Mouse (Mus musculus) splenic B cell, adult 2 months (primary cell): ENCODE measurements around the gene Cdt1.

Experiments
- DNase-seq: peaks from one replicate; pipeline ENCODE4 v3.0.0-alpha.2; 2011; ENCODE audit warnings: low read depth, low spot score
- H3K27me3 ChIP-seq: 2 replicates; pipeline ENCODE4 v1.6.1; 2012; ENCODE audit warnings: mild to moderate bottlenecking, low read length, moderate library complexity, mixed read lengths; ENCODE audit not compliant: control insufficient read depth, poor library complexity, insufficient read depth, severe bottlenecking
- H3K36me3 ChIP-seq: 2 replicates; pipeline ENCODE4 v1.6.1; 2012; ENCODE audit warnings: mild to moderate bottlenecking, low read length, moderate library complexity, mixed read lengths; ENCODE audit not compliant: control insufficient read depth, poor library complexity, insufficient read depth, severe bottlenecking

Gene Cdt1

DNA sequence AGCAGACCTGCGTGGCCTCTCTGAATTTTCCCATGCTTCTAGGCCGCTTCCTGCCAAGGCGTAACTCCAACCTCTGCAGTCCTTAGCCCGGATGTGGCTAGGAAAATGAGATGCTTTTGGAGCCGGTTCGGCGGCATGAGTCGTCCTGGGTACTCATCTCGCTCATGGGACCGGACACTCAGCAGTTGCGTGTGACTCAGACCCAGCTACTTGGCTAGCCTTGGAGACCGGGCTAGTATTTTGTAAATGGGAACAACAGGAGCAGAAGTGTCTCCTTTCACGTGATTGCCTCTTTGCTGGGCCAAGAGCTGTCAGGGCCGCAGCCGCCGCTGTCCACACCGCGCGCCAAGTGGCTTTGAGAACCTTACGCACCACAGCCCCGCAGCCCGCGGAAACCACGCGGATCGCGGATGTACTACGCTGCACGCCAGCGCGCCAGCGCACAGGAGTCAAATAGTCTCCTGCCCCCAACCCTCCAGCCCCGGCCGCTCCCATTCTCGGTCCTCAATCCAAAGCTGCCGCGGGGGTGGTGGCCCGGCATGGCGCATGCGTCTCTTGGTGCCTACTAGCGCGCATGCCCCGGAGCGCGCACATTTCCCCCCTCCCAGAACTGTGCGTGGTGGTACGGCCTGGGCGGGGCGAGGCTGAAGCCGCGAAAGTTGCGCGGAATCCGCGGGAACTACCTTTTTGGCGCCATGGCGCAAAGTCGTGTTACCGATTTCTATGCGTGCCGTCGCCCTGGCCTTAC lies at the start of gene Cdt1:
Gene Cdt1, plus strand, starts transcription at position 655 of the 748 bp plus-strand sequence.
- Histone ChIP-seq H3K36me3 (peaks cover 7% of the 10 kb centered on the region; the same call in 1 of the 2 replicates), H3K27me3 (no peaks in the 10 kb centered on the region)
- DNase-seq: peak; percentile 97

DNA sequence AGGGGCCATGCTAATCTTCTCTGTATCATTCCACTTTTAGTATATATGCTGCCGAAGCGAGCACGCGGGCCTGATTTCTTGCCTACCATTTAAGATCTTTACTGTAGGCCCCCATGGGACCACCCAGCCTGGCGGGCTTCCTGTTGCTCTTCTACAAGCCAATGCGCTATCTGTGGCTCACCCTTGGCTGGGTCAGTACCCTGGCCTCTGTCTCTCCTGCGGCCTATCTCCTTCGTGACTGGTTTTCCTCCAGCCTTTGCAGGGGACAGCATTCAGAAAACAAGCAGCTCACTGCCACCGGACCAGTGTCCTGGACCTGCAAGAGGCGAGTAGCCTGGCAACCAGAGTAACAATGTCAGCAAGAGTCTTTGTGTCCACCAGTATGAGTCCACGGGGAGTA lies 47.2 kb upstream of the Cdt1 start:
- DNase-seq: no peak
- no peaks in the 10 kb centered on the region for H3K36me3 ChIP-seq
- no peaks in the 10 kb centered on the region for H3K27me3 ChIP-seq

DNA sequence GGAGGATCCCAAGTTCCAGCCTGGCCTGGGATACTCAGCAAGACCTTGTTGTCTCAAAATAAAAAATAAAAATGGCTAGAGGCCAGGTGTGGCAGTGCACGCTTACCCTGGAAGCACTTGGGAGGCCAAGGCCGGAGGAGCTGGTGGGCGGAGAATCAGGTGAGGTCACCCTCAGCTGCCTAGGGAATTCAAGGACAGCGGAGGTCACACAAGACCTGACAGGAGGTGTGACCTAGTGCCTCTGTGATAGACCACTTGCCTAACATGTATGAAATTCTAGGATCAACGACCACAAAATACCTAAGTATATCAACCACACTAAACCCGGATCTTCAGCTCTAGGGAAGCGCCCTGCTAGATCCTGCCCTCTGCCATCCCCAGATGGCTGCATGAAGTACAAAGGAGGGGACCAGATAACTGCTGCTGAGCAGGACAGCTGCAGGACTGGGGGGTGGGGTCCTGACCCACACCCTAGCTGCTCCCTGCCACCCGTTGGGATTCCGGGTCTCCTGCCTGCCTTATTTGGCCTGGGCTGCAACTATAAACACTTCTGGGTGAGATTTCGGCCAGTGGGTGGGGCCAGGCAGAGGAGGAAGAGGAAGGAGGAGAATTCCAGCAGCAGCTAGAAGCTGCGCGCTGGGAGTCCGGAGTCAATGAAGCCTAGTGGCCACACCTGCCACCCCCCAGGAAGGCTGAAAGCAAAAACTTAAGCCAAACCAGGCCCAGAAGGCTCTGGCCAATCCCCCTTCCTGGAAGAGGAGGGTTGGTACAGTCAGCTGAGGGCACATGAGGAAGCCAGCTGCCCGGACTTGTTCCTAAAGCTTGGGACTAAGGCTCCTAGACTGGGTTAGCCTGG lies 44.8 kb upstream of the Cdt1 start:
- no peak for DNase-seq
- no peaks in the 10 kb centered on the region for H3K27me3 ChIP-seq
- no peaks in the 10 kb centered on the region; the same call in 1 of the 2 replicates for H3K36me3 ChIP-seq

DNA sequence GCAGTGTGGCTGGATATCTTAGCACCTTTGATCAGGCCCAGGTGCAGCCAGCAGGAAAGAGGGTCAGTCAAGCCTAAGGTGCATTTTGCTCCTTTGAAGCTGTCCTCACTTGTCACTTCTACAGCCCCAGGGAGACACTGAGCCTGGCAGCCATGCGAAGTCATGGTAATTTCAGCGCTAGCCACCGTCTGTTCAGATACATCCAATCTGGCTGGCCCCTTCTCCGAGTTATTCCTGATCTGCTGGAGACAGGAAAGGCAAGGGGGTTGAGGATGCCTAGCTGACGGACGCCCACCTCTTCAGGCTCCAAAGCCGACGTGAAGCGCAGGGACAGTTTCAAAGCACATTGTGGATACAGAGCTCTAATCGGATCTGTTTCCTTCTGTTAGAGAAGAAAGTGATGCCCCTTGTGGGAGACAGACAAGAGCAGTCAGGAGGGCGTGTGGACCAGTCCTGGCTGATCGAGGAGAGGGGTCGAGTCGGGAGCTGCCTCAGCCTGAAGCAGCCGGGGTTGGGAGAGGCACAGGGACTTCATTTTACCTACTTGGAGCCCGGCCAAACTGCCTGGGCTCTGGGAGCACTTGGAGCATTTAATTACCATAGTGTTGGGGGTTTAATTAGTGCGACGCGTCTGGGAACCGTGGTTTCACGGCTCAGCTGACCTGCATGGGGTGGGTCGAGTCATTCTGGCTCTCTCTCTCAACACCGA lies 44.0 kb upstream of the Cdt1 start:
- no peak for DNase-seq
- Histone ChIP-seq H3K36me3 (no peaks in the 10 kb centered on the region; the same call in 1 of the 2 replicates), H3K27me3 (no peaks in the 10 kb centered on the region)

DNA sequence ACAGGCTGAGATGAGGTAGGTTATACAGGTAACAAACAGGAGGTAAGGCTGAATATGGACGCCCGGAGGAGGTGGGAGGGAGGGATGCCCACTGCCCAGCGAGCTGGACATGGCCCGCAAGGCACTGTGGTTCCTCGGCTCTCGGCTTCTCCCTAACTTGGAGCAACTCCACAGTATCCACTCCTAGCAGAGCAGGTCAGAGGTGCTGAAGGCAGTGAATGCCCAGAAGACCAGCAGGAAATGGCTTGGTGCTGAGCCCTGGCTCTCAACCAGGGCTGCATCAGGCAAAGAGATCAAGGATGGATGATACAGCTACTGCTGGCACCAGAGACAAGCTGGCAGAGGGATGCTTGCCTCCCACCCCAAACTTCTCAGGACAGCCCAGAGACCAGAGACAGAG lies 43.3 kb upstream of the Cdt1 start:
- Histone ChIP-seq H3K36me3 (no peaks in the 10 kb centered on the region; the same call in 1 of the 2 replicates), H3K27me3 (no peaks in the 10 kb centered on the region)
- no peak for DNase-seq

DNA sequence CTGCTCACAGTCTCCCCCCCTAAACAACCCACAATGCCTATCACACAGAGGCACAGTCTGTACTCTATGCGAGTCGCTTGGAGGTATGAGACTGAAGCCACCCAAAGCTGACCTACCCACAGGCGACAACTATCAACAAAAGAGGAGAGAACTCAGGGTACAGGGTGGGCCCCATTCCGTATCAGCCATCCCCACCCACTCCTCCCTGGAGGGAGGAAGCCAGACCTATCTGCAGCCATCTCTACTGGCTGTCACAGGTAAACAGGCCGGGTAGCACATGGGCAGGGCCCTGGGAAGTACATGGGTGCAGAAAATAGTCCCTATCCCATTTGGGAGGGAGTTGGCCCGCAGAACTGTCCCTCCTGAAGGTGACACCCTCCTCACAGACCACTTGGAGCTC lies 42.8 kb upstream of the Cdt1 start:
- H3K36me3 ChIP-seq: no peaks in the 10 kb centered on the region; the same call in 1 of the 2 replicates
- no peak for DNase-seq
- H3K27me3 ChIP-seq: no peaks in the 10 kb centered on the region

DNA sequence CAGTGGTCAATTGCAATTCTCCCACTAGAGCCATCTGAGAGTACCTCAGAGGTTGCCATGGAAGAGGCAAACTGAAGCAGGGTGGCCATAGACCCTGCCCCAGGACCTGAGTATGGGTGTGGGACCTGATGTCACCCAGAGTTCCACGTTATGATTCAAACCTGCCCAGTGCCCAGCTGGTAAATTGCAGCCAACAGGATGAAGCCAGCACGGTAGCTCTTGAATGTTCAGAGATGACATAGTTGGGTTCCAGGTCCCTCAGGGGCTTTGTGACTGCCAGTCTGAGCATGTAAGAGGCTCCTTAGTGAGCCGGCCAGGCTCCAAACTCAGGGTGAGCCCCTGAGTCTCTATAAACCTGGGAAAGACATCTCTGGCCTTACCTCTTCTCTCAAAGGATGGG lies 41.7 kb upstream of the Cdt1 start:
- DNase-seq: no peak
- Histone ChIP-seq H3K27me3 (no peaks in the 10 kb centered on the region), H3K36me3 (no peaks in the 10 kb centered on the region; the same call in 1 of the 2 replicates)

DNA sequence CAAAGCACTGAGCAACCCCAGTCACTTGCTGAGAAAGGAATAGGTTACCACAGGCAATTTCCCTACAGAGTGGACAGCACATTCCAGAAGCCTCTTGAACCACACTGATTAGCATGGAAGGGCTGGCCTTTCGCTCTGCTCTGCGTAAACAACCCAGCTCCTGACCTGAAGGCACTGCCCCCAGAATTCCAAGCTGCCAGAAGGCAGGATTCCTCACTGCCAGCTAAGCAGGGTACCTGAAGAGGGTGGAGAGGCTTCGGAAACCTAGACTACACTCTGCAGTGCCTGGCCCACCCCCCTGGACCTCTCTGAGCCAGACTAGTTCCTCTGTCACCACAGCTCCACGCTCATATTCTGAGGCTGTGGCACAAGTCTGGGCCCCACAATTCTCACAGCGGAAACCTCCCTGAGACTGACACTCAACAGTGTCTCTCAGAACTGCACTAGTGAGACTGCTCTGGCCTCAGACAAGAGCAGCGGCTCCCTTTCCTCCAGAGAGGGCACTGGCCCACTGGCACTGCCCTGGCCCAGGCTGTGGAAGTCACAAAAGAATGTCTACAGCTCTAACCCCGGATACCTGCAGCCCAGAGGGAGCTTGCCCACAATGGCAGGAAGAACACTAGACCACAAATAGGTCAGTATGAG lies 41.2 kb upstream of the Cdt1 start:
- no peak for DNase-seq
- no peaks in the 10 kb centered on the region; the same call in 1 of the 2 replicates for H3K36me3 ChIP-seq
- no peaks in the 10 kb centered on the region for H3K27me3 ChIP-seq

DNA sequence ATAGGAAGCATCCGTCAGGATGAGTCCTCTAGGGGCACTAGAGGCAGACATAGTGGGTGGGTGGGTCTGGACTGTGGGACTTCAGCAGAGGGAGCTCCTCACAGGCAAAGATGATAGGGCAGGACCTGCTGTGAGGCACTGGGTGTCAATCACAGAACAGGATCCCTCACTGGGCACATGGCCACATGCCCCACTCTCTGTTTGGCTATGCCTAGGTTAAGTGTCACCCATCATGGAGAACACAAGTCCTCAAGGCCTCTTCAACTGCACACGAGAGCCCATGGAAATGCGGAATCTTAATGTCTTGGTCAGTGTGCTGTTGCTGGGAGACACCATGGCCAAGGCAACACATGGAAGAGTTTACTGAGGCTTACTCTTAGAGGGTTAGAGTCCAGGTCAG lies 39.9 kb upstream of the Cdt1 start:
- H3K27me3 ChIP-seq: no peaks in the 10 kb centered on the region
- H3K36me3 ChIP-seq: no peaks in the 10 kb centered on the region; the same call in 1 of the 2 replicates
- DNase-seq: no peak

DNA sequence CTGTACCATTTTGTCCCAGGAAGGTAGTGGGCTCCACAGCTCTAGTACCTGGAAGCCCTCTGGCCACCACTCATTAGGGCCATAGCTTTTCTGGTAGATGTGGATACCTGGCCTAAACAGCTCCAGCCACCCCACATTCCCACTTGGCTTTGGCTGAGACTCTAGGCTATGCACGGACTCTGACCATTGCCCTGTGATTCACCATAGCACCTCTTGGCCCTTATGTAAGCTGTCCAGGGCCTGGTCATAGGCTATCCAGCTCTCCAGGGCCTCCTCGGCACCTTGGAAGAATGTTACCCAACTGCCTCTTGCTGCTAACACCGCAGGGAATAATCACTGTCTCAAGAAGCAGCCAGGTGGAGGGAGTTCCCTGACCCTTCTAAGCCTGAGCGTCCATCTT lies 38.7 kb upstream of the Cdt1 start:
- no peaks in the 10 kb centered on the region for H3K27me3 ChIP-seq
- no peak for DNase-seq

DNA sequence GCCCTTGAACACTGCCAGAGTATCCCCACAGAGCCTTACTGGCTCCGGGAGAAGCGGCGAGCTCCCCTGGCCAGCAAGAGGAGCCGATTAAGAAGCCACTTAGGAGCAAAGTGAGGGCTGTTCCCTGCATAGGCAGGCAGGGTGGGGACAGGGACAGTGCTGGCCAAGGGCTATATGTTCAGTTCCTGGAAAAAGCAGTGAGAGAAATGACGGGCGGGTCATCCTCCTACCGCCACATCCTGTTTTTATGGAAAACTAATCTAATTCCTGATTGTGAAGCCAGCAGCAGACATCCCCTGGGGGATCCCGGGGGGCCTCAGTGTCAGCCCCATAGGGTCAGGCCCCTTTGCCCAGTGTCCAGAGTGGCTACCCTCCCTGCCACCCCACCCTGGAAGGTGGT lies 36.5 kb upstream of the Cdt1 start:
- H3K36me3 ChIP-seq: no peaks in the 10 kb centered on the region; the same call in 1 of the 2 replicates
- DNase-seq: no peak
- H3K27me3 ChIP-seq: no peaks in the 10 kb centered on the region

More for the DNA sequence above, 38.7 kb upstream of the Cdt1 start:
- H3K36me3 ChIP-seq: no peaks in the 10 kb centered on the region; the same call in 1 of the 2 replicates

DNA sequence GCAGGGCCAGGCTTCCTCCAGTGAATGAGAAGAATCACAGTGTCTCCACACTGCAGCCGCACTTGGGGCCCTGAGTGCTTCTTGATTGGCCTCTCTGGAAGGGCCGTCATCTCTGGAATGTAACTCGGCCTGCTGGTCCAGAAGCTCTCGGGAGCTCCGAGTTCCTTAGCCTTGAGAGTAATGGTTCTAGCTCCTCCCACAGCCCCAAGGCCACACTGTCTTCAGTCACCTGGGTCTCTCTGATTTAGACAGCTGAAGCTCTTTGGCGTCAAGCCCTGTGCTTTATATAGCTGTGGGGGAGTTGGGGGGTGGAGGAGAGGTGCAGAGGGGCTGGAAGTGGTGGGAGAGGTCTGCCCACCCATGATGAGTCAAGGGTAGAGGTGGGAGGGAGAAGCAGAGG lies 30.8 kb upstream of the Cdt1 start:
- H3K27me3 ChIP-seq: no peaks in the 10 kb centered on the region
- DNase-seq: no peak

DNA sequence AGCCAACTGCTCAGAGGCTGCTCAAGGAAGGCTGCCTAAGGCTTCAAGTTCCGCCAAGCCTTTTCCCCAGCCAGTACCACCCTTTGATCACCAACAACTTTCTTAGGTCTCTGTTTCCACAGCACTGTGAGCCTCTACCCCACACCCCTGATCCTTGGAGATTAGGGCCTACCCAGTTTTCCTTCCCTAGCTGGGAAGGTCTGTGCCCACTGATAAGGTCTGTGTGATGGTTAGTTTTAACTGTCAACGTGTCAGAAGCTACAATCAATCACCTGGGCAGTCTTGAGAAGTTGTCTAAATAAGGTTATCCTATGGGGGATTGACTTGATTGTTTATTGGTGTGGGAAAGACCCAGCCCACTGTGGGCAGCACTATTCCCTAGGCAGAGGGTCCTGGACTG lies 30.0 kb upstream of the Cdt1 start:
- DNase-seq: no peak
- Histone ChIP-seq H3K27me3 (no peaks in the 10 kb centered on the region), H3K36me3 (no peaks in the 10 kb centered on the region)

More for the DNA sequence above, 30.8 kb upstream of the Cdt1 start:
- H3K36me3 ChIP-seq: no peaks in the 10 kb centered on the region

DNA sequence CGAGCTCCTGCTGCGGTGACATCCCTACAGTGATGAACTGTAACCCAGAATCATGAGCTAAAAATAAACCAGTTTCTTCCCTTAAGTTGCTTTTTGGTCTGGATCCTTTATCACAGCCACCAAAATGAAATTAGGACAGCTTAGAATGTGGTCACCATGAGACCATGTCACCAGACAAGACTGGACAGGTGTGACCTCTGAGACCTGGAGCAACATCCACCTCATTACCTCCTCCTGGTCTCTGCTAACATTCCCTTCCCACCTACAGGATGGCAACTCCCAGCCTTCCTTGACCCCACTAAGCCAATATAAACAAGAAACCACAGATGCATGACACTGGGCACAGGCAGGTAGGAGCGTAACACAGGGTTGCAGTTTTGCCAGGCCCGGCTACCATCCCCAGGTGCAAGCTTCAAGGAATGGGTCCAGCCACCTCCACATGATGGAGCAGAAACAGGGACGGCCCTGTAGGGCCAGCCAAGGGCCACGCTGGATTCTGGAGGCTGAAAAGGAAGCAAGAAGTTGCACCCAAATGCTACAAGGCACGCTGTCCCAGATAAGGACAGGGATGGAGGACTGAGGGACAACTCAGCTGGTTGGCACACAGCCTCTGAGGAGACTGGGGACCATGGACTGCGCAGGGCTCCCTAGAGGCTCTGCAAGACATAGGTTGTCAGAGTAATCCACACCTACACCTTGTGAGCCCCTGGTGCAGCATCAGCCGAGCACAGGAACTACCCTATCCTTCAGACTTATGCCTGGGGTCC lies 29.3 kb upstream of the Cdt1 start:
- DNase-seq: no peak
- no peaks in the 10 kb centered on the region for H3K36me3 ChIP-seq
- H3K27me3 ChIP-seq: no peaks in the 10 kb centered on the region
